Mouse (Mus musculus) brain, embryonic 14.5 days (tissue): Measurements from ENCODE around the gene Olfr31.

ENCODE experiments used
- CTCF ChIP-seq: fragments of 200-500 bp; IDR thresholded peaks from 2 replicates; pipeline ENCODE4 v1.5.1; 2012; ENCODE audit warnings: inconsistent platforms, mild to moderate bottlenecking, moderate library complexity, borderline replicate concordance; ENCODE audit not compliant: insufficient read depth, insufficient read length; ENCODE audit errors: extremely low read depth
- POLR2A ChIP-seq: fragments of 200-500 bp; IDR thresholded peaks from 2 replicates; pipeline ENCODE4 v1.6.1; 2012; ENCODE audit warnings: mild to moderate bottlenecking, inconsistent platforms, borderline replicate concordance; ENCODE audit not compliant: poor library complexity, insufficient read depth, insufficient read length, severe bottlenecking; ENCODE audit errors: extremely low read depth

DNA sequence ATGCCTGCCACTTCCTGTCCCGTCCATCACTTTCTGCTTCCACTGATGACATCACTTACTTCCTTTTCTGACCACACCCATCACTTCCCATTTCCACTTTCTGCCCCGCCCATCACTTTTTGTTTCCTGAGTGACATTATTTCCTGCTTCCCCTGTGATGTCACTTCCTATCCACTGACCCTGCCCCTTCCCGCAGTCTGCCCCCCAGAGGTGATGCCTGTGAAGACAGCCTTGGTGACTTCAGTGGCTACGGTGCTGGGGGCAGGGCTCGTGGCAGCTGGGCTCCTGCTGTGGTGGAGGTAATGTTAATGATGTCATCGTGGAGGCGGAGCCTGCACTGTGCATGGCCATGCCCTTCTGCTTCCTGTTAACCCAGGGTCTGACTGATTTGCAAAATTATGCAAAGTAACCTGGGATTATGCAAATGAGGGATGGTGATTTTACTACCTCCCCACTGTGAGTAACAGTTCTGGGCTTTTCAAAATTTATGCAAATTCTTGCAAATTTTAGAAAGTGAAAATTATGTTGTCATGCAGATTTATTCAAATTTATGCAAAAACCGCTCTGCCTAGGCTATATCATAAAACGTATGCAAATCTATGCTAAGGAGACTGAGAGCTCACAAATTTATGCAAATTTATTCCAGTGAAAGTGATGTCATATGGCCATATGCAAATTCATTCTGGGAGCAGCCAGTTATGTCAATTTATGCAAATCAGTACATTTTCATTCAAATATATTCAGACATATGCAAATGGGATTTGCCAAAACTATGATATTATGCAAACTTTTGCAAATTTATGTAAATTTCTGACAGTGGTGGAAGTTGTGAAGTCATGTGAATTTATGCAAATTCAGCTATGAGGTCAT lies 29.3 kb downstream of the Olfr31 start:
- no peak for TF ChIP-seq CTCF
- no peak for TF ChIP-seq POLR2A
